Mouse (Mus musculus) MEL (cell line): ENCODE measurements at regions not wholly inside any gene's neighbourhood (a gene's known extent, or its start where the extent isn't known, plus 50 kb on each side); places are given as distances from the start of the nearest gene placed in this dataset.

Experiments used
- DNase-seq: peaks from one replicate; pipeline ENCODE4 v3.0.0; 2011; ENCODE audit warnings: low read depth, low spot score
- H3K27ac ChIP-seq: 2 replicates; pipeline ENCODE4 v1.5.1; 2012; ENCODE audit warnings: low read depth, mild to moderate bottlenecking, control low read depth, low read length, moderate library complexity; ENCODE audit not compliant: control insufficient read depth
- H3K27me3 ChIP-seq, 2 experiments: fragments of 150-350 bp in 1 of 2; sonication (generic) in 1 of 2; 2 replicates each; pipeline ENCODE4 v1.6.1; 2012; ENCODE audit warnings: low read length in 2 of 2, mild to moderate bottlenecking in 2 of 2, improper control_type of control experiment in 1 of 2, moderate library complexity in 1 of 2; ENCODE audit not compliant: insufficient read depth in 2 of 2, control insufficient read depth in 1 of 2
- H3K36me3 ChIP-seq, 2 experiments: 2 replicates each; pipeline ENCODE4 v1.6.1; 2012 to 2014; ENCODE audit warnings: low read length in 2 of 2, improper control_type of control experiment in 1 of 2, inconsistent platforms in 1 of 2, mild to moderate bottlenecking in 1 of 2; ENCODE audit not compliant: insufficient read depth in 2 of 2, control insufficient read depth in 1 of 2
- H3K4me1 ChIP-seq, 2 experiments: fragments of 150-350 bp in 1 of 2; sonication (generic) in 1 of 2; 2 replicates each; pipeline ENCODE4 v1.6.1; 2012; ENCODE audit warnings: low read length in 2 of 2, improper control_type of control experiment in 1 of 2, mild to moderate bottlenecking in 1 of 2; ENCODE audit not compliant: insufficient read depth in 2 of 2, control insufficient read depth in 1 of 2
- H3K4me3 ChIP-seq, 2 experiments: fragments of 150-350 bp in 1 of 2; sonication (generic) in 1 of 2; 2 replicates each; pipeline ENCODE4 v1.5.1; 2012; ENCODE audit warnings: low read depth in 2 of 2, low read length in 2 of 2, mild to moderate bottlenecking in 2 of 2, moderate library complexity in 2 of 2, control low read depth in 1 of 2, improper control_type of control experiment in 1 of 2; ENCODE audit not compliant: control insufficient read depth in 1 of 2, insufficient read depth in 1 of 2
- H3K79me2 ChIP-seq: 2 replicates; pipeline ENCODE4 v1.6.1; 2012; ENCODE audit warnings: mild to moderate bottlenecking, low read length, moderate library complexity; ENCODE audit not compliant: control insufficient read depth, poor library complexity, insufficient read depth
- H3K9ac ChIP-seq: 2 replicates; pipeline ENCODE4 v1.6.1; 2012; ENCODE audit warnings: low read depth, mild to moderate bottlenecking, control low read depth, low read length, moderate library complexity; ENCODE audit not compliant: control insufficient read depth, poor library complexity, severe bottlenecking
- H3K9me3 ChIP-seq: fragments of 150-350 bp; sonication (generic); replicated peaks from 2 replicates; pipeline ENCODE4 v1.6.1; 2012; ENCODE audit warnings: mild to moderate bottlenecking, low read length, improper control_type of control experiment, moderate library complexity; ENCODE audit not compliant: insufficient read depth
- BHLHE40 ChIP-seq: IDR thresholded peaks from 2 replicates; pipeline ENCODE4 v1.6.1; 2012; ENCODE audit warnings: low read depth, mild to moderate bottlenecking, inconsistent platforms, low read length, improper control_type of control experiment, borderline replicate concordance
- CTCF ChIP-seq, 3 experiments: IDR thresholded peaks in 2 of 3; conservative IDR thresholded peaks in 1 of 3; 2 replicates each; pipeline ENCODE4 v1.5.1; 2011 to 2012; ENCODE audit warnings: low read length in 3 of 3, low read depth in 2 of 3, mild to moderate bottlenecking in 2 of 3, improper control_type of control experiment in 1 of 3, inconsistent platforms in 1 of 3, mixed read lengths in 1 of 3, moderate library complexity in 1 of 3; ENCODE audit not compliant: control insufficient read depth in 1 of 3, insufficient read depth in 1 of 3, poor library complexity in 1 of 3, severe bottlenecking in 1 of 3
- ELF1 ChIP-seq: IDR thresholded peaks from 2 replicates; pipeline ENCODE4 v1.6.1; 2014; ENCODE audit warnings: low read depth, mild to moderate bottlenecking, inconsistent platforms, low read length, improper control_type of control experiment, moderate library complexity
- ETS1 ChIP-seq: IDR thresholded peaks from 2 replicates; pipeline ENCODE4 v1.6.1; 2012; ENCODE audit warnings: low read depth, mild to moderate bottlenecking, inconsistent platforms, low read length, improper control_type of control experiment, moderate library complexity
- GATA1 ChIP-seq: IDR thresholded peaks from 2 replicates; pipeline ENCODE4 v1.6.1; 2011; ENCODE audit warnings: low read depth, low read length, improper control_type of control experiment
- JUND ChIP-seq: IDR thresholded peaks from 2 replicates; pipeline ENCODE4 v1.6.1; 2011; ENCODE audit warnings: low read depth, mild to moderate bottlenecking, improper control_type of control experiment, low read length
- MAX ChIP-seq: IDR thresholded peaks from 2 replicates; pipeline ENCODE4 v1.6.1; 2011; ENCODE audit warnings: low read length, improper control_type of control experiment
- MAZ ChIP-seq: IDR thresholded peaks from 2 replicates; pipeline ENCODE4 v1.6.1; 2012; ENCODE audit warnings: low read depth, mild to moderate bottlenecking, inconsistent platforms, low read length, improper control_type of control experiment
- MEF2A ChIP-seq: IDR thresholded peaks from 2 replicates; pipeline ENCODE4 v1.6.1; 2014; ENCODE audit warnings: low read depth, mild to moderate bottlenecking, inconsistent platforms, low read length, improper control_type of control experiment; ENCODE audit not compliant: poor library complexity, insufficient replicate concordance, severe bottlenecking; ENCODE audit errors: extremely low read depth
- NELFE ChIP-seq: IDR thresholded peaks from 2 replicates; pipeline ENCODE4 v1.6.1; 2011; ENCODE audit warnings: low read depth, low read length, improper control_type of control experiment
- NRF1 ChIP-seq: IDR thresholded peaks from 2 replicates; pipeline ENCODE4 v1.6.1; 2014; ENCODE audit warnings: low read depth, mild to moderate bottlenecking, inconsistent platforms, low read length, improper control_type of control experiment, moderate library complexity; ENCODE audit not compliant: poor library complexity, insufficient read depth, severe bottlenecking
- POLR2A ChIP-seq, 2 experiments: IDR thresholded peaks; 2 replicates each; pipeline ENCODE4 v1.6.1; 2011 to 2012; ENCODE audit warnings: low read length in 2 of 2, mild to moderate bottlenecking in 2 of 2, control low read depth in 1 of 2, improper control_type of control experiment in 1 of 2, low read depth in 1 of 2, moderate library complexity in 1 of 2; ENCODE audit not compliant: control insufficient read depth in 1 of 2, insufficient read depth in 1 of 2, poor library complexity in 1 of 2
- RAD21 ChIP-seq: IDR thresholded peaks from 2 replicates; pipeline ENCODE4 v1.6.1; 2011; ENCODE audit warnings: mild to moderate bottlenecking, low read depth, low read length, improper control_type of control experiment
- SMC3 ChIP-seq: IDR thresholded peaks from 2 replicates; pipeline ENCODE4 v1.6.1; 2011; ENCODE audit warnings: low read depth, low read length, improper control_type of control experiment
- TBP ChIP-seq: IDR thresholded peaks from 2 replicates; pipeline ENCODE4 v1.8.0; 2011; ENCODE audit warnings: low read depth, low read length, improper control_type of control experiment
- TCF12 ChIP-seq: IDR thresholded peaks from 2 replicates; pipeline ENCODE4 v1.6.1; 2014; ENCODE audit warnings: low read depth, mild to moderate bottlenecking, inconsistent platforms, low read length, improper control_type of control experiment, moderate library complexity
- UBTF ChIP-seq: IDR thresholded peaks from 2 replicates; pipeline ENCODE4 v1.6.1; 2012; ENCODE audit warnings: low read depth, mild to moderate bottlenecking, inconsistent platforms, low read length, improper control_type of control experiment, moderate library complexity, borderline replicate concordance; ENCODE audit not compliant: insufficient read depth
- USF1 ChIP-seq: IDR thresholded peaks from 2 replicates; pipeline ENCODE4 v1.6.1; 2014; ENCODE audit warnings: low read depth, mild to moderate bottlenecking, inconsistent platforms, low read length, improper control_type of control experiment, moderate library complexity
- USF2 ChIP-seq, 2 experiments: IDR thresholded peaks; 2 replicates each; pipeline ENCODE4 v1.6.1; 2011 to 2012; ENCODE audit warnings: improper control_type of control experiment in 2 of 2, low read length in 2 of 2, borderline replicate concordance in 1 of 2, inconsistent platforms in 1 of 2, low read depth in 1 of 2, mild to moderate bottlenecking in 1 of 2; ENCODE audit not compliant: insufficient read depth in 1 of 2
- ZNF384 ChIP-seq: IDR thresholded peaks from 2 replicates; pipeline ENCODE4 v1.6.1; 2012; ENCODE audit warnings: low read depth, mild to moderate bottlenecking, inconsistent platforms, low read length, improper control_type of control experiment

DNA sequence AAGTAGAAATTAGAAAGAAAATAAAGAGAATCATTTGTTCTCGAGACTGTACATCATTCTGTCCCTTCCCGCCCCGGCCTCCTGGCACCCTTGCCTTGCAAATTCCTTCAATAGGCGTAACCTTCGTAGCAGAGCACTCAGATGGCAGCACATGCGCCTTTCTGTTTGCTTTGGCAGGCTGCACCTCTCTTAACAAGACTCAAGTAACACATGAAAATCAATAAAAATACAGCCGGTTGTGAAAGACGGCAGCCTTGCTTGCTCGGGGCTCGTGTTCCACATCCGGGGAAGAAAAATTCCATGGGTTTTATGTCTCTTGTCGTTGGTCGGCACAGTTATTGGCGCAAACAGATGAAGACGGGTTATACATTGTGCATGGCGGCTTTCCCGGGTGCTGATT is 271.2 kb downstream of the Rnd3 start:
- Histone ChIP-seq H3K9me3 (no peaks in the 10 kb centered on the region), H3K79me2 (no peaks in the 10 kb centered on the region), H3K9ac (no peak overlapping the region), H3K36me3 (no peaks in the 10 kb centered on the region), H3K27me3 (no peaks in the 10 kb centered on the region), H3K4me3 (no peak overlapping the region), H3K27ac (no peak overlapping the region), H3K4me1 (no peaks in the 10 kb centered on the region)
- TF ChIP-seq ELF1 (no peak), MAX (no peak), USF2 (IDR thresholded peaks at IDR 0.05; ENCODE audit: borderline replicate concordance in 1 of 2, insufficient read depth in 1 of 2, low read depth in 1 of 2, low read length in 2 of 2) (no peak), MAZ (no peak), SMC3 (no peak), CTCF (IDR thresholded peaks at IDR 0.05 in 2 of 3, conservative IDR thresholded peaks at IDR 0.05 in 1 of 3; ENCODE audit: control insufficient read depth in 1 of 3, insufficient read depth in 1 of 3, low read depth in 2 of 3, low read length in 3 of 3, poor library complexity in 1 of 3, severe bottlenecking in 1 of 3) (no peak), RAD21 (no peak), POLR2A (IDR thresholded peaks at IDR 0.05; ENCODE audit: control insufficient read depth in 1 of 2, insufficient read depth in 1 of 2, low read depth in 1 of 2, low read length in 2 of 2, poor library complexity in 1 of 2) (no peak), GATA1 (no peak), NRF1 (no peak), TBP (no peak), TCF12 (no peak), NELFE (no peak), BHLHE40 (no peak), UBTF (no peak), ETS1 (no peak), ZNF384 (no peak), JUND (no peak), USF1 (no peak), MEF2A (no peak)
- DNase-seq: no peak

DNA sequence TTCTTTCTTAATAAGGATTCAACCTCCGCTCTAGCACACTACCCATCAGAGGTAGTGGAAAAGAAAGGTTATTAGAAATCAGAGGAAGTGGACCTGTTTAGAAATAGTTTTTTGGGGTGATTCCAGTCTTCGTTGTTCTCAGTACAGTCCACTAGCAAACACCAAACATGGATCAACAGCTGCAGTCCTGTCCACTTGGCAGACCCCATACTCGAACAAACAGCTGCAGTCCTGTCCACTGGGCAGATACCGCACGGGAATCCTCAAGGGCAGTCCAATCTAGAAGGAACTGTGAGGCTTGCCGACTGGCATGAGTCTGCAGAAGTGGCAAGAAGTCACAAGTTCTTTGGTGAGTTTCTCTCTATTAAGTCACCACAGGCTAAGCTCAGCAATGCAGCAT is 273.8 kb downstream of the Rnd3 start:
- Histone ChIP-seq H3K27me3 (no peaks in the 10 kb centered on the region; a peak in 1 of 4 replicates), H3K4me3 (no peak overlapping the region), H3K4me1 (no peaks in the 10 kb centered on the region), H3K9me3 (no peaks in the 10 kb centered on the region), H3K36me3 (no peaks in the 10 kb centered on the region), H3K9ac (no peak overlapping the region), H3K79me2 (no peaks in the 10 kb centered on the region), H3K27ac (no peak overlapping the region)
- TF ChIP-seq RAD21 (no peak), NELFE (no peak), JUND (no peak)
- DNase-seq: no peak
